Mouse (Mus musculus) lung, embryonic 16.5 days (tissue): Measurements from ENCODE around the gene Sppl2b. TPM values are rescaled to one million over a fixed set of nuclear protein-coding genes. Genes with fewer than 3 reads are reported as not detected.

Experiments
- ATAC-seq: fragments of 200-750 bp; cut with Nextera tagmentation; 2 replicates; pipeline ENCODE4 v1.8.0; 2017; ENCODE audit warnings: low read depth, mild to moderate bottlenecking, moderate library complexity
- H3K27ac ChIP-seq: fragments of 300-500 bp; sonication (generic); 2 replicates; pipeline ENCODE4 v1.5.1; 2014; ENCODE audit warnings: mild to moderate bottlenecking, control low read depth, low read length
- H3K27me3 ChIP-seq: fragments of 300-500 bp; sonication (generic); 2 replicates; pipeline ENCODE4 v1.6.1; 2014; ENCODE audit warnings: low read depth, low read length, mixed read lengths; ENCODE audit not compliant: control insufficient read depth, insufficient read depth
- H3K36me3 ChIP-seq: fragments of 300-500 bp; sonication (generic); 2 replicates; pipeline ENCODE4 v1.6.1; 2014; ENCODE audit warnings: low read length; ENCODE audit not compliant: control insufficient read depth, insufficient read depth
- H3K4me1 ChIP-seq: fragments of 300-500 bp; sonication (generic); replicated peaks from 2 replicates; pipeline ENCODE4 v1.6.1; 2014; ENCODE audit warnings: low read length, mixed read lengths; ENCODE audit not compliant: control insufficient read depth, insufficient read depth
- H3K4me2 ChIP-seq: fragments of 300-500 bp; sonication (generic); 2 replicates; pipeline ENCODE4 v1.6.1; 2014; ENCODE audit warnings: low read depth, low read length, control low read depth
- H3K4me3 ChIP-seq: fragments of 300-500 bp; sonication (generic); 2 replicates; pipeline ENCODE4 v1.5.1; 2014; ENCODE audit warnings: mild to moderate bottlenecking, low read length, control low read depth
- H3K9ac ChIP-seq: fragments of 300-500 bp; sonication (generic); 2 replicates; pipeline ENCODE4 v1.6.1; 2014; ENCODE audit warnings: low read length, control low read depth
- H3K9me3 ChIP-seq: fragments of 300-500 bp; sonication (generic); 2 replicates; pipeline ENCODE4 v1.6.1; 2016; ENCODE audit warnings: low read length; ENCODE audit not compliant: control insufficient read depth
- WGBS: fragments of 180-500 bp; shearing (Covaris S2); extraction: QIAGEN DNeasy Blood & Tissue Kit; methylation state at CpG from one replicate; pipeline ENCODE4 v1.1.7; 2014; 5-methylcytosine and 5-hydroxymethylcytosine counted together
- polyA plus RNA-seq: library from polyadenylated mRNA; unstranded; fragments of >200 nt; fragmentation: Nextera tagmentation; extraction: Ambion mirVana; gene quantifications from 2 replicates; pipeline ENCODE4 v1.2.1, GENCODE M21; 2015

Gene Sppl2b
- polyA plus RNA-seq, 1 experiment from 2014 or later: 43.2 TPM

- peaks cover 17% of the 10 kb centered on the region for H3K4me1 ChIP-seq
- 0 out of 2 replicates have a peak, but pooled peaks cover 4% of the 10 kb centered on the region for H3K9me3 ChIP-seq
- WGBS: 58% methylated on average over 1 of the region's 1 CpGs
- ATAC-seq: no peak
- H3K27ac ChIP-seq: no peak overlapping the region
- H3K4me2 ChIP-seq: no peak overlapping the region
- no peak overlapping the region for H3K4me3 ChIP-seq
- no peak overlapping the region for H3K9ac ChIP-seq
- H3K27me3 ChIP-seq: peaks cover 15% of the 10 kb centered on the region
- peaks cover 7% of the 10 kb centered on the region for H3K36me3 ChIP-seq
Observed at GRCm38 (mm10) chr10:80829359-80830278, 25.5 kb upstream of the Sppl2b start.

GRCm38 (mm10) chr10:80831136-80831535 is 23.9 kb upstream of the Sppl2b start:
- H3K4me1 ChIP-seq: peaks cover 17% of the 10 kb centered on the region
- WGBS: 3% methylated on average over 9 of the region's 9 CpGs
- H3K4me2 ChIP-seq: no peak overlapping the region
- H3K9ac ChIP-seq: no peak overlapping the region
- H3K27ac ChIP-seq: no peak overlapping the region
- peaks cover 30% of the 10 kb centered on the region for H3K27me3 ChIP-seq
- H3K36me3 ChIP-seq: peaks cover 7% of the 10 kb centered on the region
- no peak for ATAC-seq
- 0 out of 2 replicates have a peak, but pooled peaks cover 4% of the 10 kb centered on the region for H3K9me3 ChIP-seq
- no peak overlapping the region for H3K4me3 ChIP-seq

DNA sequence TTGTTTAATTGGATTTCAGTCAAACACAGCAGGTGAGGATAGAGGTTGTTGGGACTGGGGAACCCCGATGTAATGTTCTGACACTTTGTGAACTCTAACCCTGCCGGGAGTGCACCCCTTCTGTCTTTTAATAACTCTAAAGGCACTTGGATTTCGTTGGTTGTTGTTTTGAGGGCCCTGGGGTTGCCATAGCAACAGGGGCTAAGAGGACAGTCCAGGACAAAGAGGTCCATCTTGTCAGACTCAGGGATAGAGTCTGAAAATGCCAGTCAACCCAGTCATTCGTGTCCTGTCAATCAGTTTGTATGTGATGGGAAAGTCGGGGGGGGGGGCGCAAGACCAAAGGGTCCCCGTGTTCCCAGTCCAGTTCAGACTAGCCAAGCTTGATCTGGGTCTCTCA is 22.3 kb upstream of the Sppl2b start:
- no peak overlapping the region for H3K27ac ChIP-seq
- no peak overlapping the region for H3K4me3 ChIP-seq
- peaks cover 7% of the 10 kb centered on the region for H3K36me3 ChIP-seq
- peaks cover 12% of the 10 kb centered on the region for H3K4me1 ChIP-seq
- 69% methylated on average over 7 of the region's 7 CpGs for WGBS
- 0 out of 2 replicates have a peak, but pooled peaks cover 4% of the 10 kb centered on the region for H3K9me3 ChIP-seq
- H3K9ac ChIP-seq: no peak overlapping the region
- H3K4me2 ChIP-seq: no peak overlapping the region
- ATAC-seq: no peak
- H3K27me3 ChIP-seq: peaks cover 40% of the 10 kb centered on the region

DNA sequence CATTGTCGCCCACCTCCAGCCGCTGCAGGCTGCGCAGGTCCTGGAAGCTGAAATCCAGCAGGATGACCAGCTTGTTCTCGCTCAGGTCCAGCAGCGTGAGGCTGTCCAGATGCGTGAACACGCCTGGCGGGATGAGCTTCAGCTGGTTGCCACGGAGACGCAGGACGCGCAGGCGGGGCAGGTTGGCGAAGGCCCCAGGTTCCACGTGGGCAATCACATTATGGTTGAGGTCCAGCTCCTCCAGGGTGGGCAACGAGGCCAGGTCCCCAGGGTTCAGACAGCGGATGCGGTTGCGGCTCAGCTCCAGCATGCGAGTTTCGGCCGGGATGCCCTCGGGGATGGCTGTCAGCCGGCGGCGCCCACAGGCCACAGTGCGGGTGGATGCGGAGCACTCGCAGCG is 19.5 kb upstream of the Sppl2b start:
- Histone ChIP-seq H3K27ac (no peak overlapping the region), H3K27me3 (peaks cover 40% of the 10 kb centered on the region), H3K4me1 (peaks cover 6% of the 10 kb centered on the region), H3K4me3 (no peak overlapping the region), H3K4me2 (no peak overlapping the region), H3K36me3 (no peaks in the 10 kb centered on the region), H3K9ac (no peak overlapping the region), H3K9me3 (0 out of 2 replicates have a peak, but pooled peaks cover 4% of the 10 kb centered on the region)
- 45% methylated on average over 28 of the region's 30 CpGs for WGBS
- ATAC-seq: no peak

DNA sequence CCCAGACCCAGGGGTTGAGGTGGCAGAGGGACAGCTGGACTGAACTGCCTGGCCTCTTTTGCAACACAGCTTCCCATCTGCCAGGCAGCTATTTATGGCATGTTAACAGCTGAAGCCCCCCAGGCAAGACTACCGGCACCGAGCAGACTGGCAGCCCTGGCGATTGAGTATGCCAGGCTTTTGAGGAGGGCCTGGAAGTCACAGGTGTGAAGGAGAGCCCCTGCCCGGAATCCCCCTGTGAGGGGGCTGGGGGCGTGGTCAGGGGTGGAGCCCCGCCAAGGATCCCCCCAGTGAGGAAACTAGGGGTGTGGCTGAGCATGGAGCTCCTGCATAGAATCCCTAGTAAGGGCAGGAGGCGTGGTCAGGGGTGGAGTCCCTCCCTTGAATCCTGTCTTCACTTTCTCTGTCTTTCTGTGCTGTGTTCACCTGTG is 18.1 kb upstream of the Sppl2b start:
- Histone ChIP-seq H3K36me3 (no peaks in the 10 kb centered on the region), H3K4me1 (no peaks in the 10 kb centered on the region), H3K27me3 (peaks cover 43% of the 10 kb centered on the region), H3K9ac (no peak overlapping the region), H3K9me3 (0 out of 2 replicates have a peak, but pooled peaks cover 4% of the 10 kb centered on the region), H3K4me3 (no peak overlapping the region), H3K4me2 (no peak overlapping the region), H3K27ac (no peak overlapping the region)
- no peak for ATAC-seq
- 30% methylated on average over 7 of the region's 7 CpGs for WGBS

GRCm38 (mm10) chr10:80837827-80838226 is 17.2 kb upstream of the Sppl2b start:
- H3K27ac ChIP-seq: no peak overlapping the region
- H3K4me3 ChIP-seq: no peak overlapping the region
- H3K9ac ChIP-seq: no peak overlapping the region
- H3K4me1 ChIP-seq: no peaks in the 10 kb centered on the region
- no peak overlapping the region for H3K4me2 ChIP-seq
- H3K9me3 ChIP-seq: 0 out of 2 replicates have a peak, but pooled peaks cover 4% of the 10 kb centered on the region
- no peaks in the 10 kb centered on the region for H3K36me3 ChIP-seq
- 8% methylated on average over 2 of the region's 2 CpGs for WGBS
- no peak for ATAC-seq
- peaks cover 50% of the 10 kb centered on the region for H3K27me3 ChIP-seq

GRCm38 (mm10) chr10:80838346-80838912 is 16.6 kb upstream of the Sppl2b start:
- H3K9me3 ChIP-seq: 0 out of 2 replicates have a peak, but pooled peaks cover 4% of the 10 kb centered on the region
- H3K4me3 ChIP-seq: no peak overlapping the region
- H3K36me3 ChIP-seq: no peaks in the 10 kb centered on the region
- H3K4me1 ChIP-seq: no peaks in the 10 kb centered on the region
- H3K9ac ChIP-seq: no peak overlapping the region
- ATAC-seq: no peak
- H3K27me3 ChIP-seq: peaks cover 52% of the 10 kb centered on the region
- 58% methylated on average over 2 of the region's 2 CpGs for WGBS
- no peak overlapping the region for H3K4me2 ChIP-seq
- no peak overlapping the region for H3K27ac ChIP-seq

DNA sequence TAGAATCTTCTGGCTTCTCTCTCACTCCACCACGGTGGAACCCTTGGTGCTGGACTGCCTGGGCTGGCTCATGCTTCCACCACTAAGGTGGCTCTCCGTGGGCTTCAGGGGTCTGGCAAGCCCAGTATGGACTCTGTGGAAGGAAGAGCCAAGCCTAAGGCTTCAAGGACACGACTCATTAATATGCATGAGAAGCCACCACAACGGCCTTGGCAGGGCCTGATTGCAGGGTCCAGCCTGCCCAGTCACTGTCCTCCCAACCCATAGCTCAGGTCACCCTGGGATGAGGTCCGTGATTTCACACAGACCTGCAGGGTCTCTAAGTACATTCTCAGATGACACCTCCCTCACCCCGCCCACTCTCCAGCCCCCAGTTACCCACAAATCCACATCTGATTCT is 15.2 kb upstream of the Sppl2b start:
- no peak overlapping the region for H3K4me3 ChIP-seq
- H3K4me2 ChIP-seq: no peak overlapping the region
- H3K4me1 ChIP-seq: no peaks in the 10 kb centered on the region; the same call in 1 of the 2 replicates
- no peak overlapping the region for H3K9ac ChIP-seq
- H3K27ac ChIP-seq: no peak overlapping the region
- no peaks in the 10 kb centered on the region for H3K36me3 ChIP-seq
- WGBS: 55% methylated on average over 6 of the region's 6 CpGs
- no peak for ATAC-seq
- H3K27me3 ChIP-seq: peaks cover 53% of the 10 kb centered on the region
- no peaks in the 10 kb centered on the region for H3K9me3 ChIP-seq

DNA sequence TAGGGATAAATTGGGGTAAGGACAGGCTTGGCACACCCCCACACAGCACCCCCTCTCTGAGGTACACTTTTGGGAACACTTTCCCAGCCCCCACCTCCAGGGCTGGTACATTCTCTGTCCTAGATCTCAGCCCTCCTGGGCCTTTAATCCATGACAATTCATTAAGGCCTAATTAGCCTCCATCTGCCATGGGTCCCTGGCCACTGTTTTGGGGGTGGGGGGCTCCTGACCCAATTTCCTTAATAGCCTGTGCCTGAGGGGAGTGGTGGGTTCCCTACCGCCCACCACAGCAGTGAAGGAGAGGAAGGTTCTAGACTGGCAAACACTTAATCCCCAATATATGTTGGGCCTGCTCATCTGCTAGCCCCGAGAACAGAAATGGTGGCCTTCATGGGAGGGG is 13.4 kb upstream of the Sppl2b start:
- Histone ChIP-seq H3K4me3 (no peak overlapping the region), H3K9ac (no peak overlapping the region), H3K9me3 (no peaks in the 10 kb centered on the region), H3K27me3 (peaks cover 41% of the 10 kb centered on the region), H3K4me1 (no peaks in the 10 kb centered on the region; the same call in 1 of the 2 replicates), H3K4me2 (no peak overlapping the region), H3K36me3 (no peaks in the 10 kb centered on the region), H3K27ac (no peak overlapping the region)
- WGBS: 76% methylated on average over 2 of the region's 2 CpGs
- ATAC-seq: no peak
